Comparison of ENCODE assay signal across 8 mouse cellular contexts in the genomic region with DNA sequence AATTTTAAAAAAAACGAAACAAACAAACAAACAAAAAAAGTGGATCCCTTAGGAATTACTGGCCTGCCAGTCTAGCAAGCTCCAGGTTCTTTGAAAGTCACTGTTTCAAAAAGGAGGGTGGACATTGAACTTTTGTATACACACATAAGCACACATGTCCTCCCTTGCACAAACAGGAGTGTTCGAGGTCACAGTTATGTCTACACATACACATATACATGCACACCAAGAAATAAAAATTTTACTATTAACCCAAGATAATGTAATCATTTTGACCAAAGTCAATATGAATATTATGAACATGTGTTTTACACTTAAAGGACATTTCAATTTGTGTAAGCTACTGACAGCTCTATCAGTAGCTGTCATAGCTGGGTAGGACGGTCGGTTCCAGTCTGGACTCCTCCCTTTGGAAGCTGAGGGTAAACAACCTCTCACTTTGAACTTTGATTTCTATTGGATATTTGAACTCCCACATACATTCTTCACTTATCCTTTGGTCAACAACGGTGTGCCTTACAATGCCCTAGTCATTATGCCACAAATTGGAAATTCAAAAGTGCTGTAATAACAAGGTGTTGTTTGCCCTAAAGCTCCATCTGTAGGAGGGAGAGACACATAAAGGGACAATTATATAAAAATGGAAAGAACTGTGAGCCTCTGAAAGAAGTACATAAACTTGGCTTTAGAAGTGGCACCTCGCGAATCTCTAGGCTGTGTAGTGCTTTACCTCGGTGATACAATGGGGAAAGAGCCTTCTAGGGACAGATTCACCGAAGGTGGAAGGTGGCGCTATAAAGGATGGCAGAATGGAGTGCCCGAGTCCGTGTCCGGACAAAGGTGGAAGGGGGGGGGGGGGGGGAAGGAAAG. TPM values are rescaled to one million over a fixed set of nuclear protein-coding genes. Genes with fewer than 3 reads are reported as not detected.
DNase-seq lines count a peak whose midpoint lies in the region; ATAC-seq and TF ChIP-seq lines count a peak whose summit lies in the region.

No protein-coding gene starts in this region.

- peaks cover 11% of the 10 kb centered on the region for H3K36me3 ChIP-seq in ES-Bruce4 (ENCODE audit: control insufficient read depth, insufficient read depth, low read length, poor library complexity, severe bottlenecking)
- peaks cover 2% of the 10 kb centered on the region; the same call in 1 of the 2 replicates for H3K36me3 ChIP-seq in hindbrain, embryonic 15.5 days

- no peak overlapping the region for H3K27ac ChIP-seq in ES-Bruce4 (ENCODE audit: insufficient read depth, low read length)
- H3K27ac ChIP-seq in hindbrain, embryonic 15.5 days (replicated peaks) = peak overlapping the region; percentile 94

- H3K4me3 ChIP-seq in ES-Bruce4 (ENCODE audit: low read depth, low read length) = no peak overlapping the region
- H3K4me3 ChIP-seq in hindbrain, embryonic 15.5 days = peak overlapping the region; percentile 99

- no peak for TF ChIP-seq CTCF in ES-Bruce4 (IDR thresholded peaks at IDR 0.05; ENCODE audit: low read depth, low read length)

- peak; percentile 59 for DNase-seq in cerebellum, adult 9-10 months
- DNase-seq in cerebellum, adult 9-11 months = no peak
- DNase-seq in mesoderm, embryonic 11.5 days (ENCODE audit: low read depth, low spot score) = peak; percentile 8
- DNase-seq in thymus, postnatal 0 days (ENCODE audit: low spot score) = no peak
- no peak for DNase-seq in adrenal gland, adult 2 months
- no peak for DNase-seq in right cerebral cortex, postnatal 14 days

- peak overlapping the region; percentile 87 for H3K4me2 ChIP-seq in hindbrain, embryonic 15.5 days

- no peak for ATAC-seq in hindbrain, embryonic 15.5 days (ENCODE audit: low FRiP score, low read depth)

- H3K9ac ChIP-seq in ES-Bruce4 (ENCODE audit: low read depth, poor library complexity, severe bottlenecking) = peak overlapping the region; percentile 84
- H3K9ac ChIP-seq in hindbrain, embryonic 15.5 days = no peak overlapping the region

- H3K9me3 ChIP-seq in ES-Bruce4 (replicated peaks; ENCODE audit: control insufficient read depth, insufficient read depth, low read length, poor library complexity, severe bottlenecking) = no peaks in the 10 kb centered on the region
- H3K9me3 ChIP-seq in hindbrain, embryonic 15.5 days = no peaks in the 10 kb centered on the region

- TF ChIP-seq POLR2A in ES-Bruce4 (IDR thresholded peaks at IDR 0.05; ENCODE audit: insufficient read depth, low read length) = no peak

- WGBS in hindbrain, embryonic 15.5 days = 34% methylated on average over 13 of the region's 13 CpGs

- TF ChIP-seq EP300 in ES-Bruce4 (IDR thresholded peaks at IDR 0.05; ENCODE audit: insufficient read depth, low read depth, low read length) = no peak

- no peaks in the 10 kb centered on the region for H3K27me3 ChIP-seq in ES-Bruce4 (ENCODE audit: control insufficient read depth, insufficient read depth, low read length, poor library complexity, severe bottlenecking)
- H3K27me3 ChIP-seq in hindbrain, embryonic 15.5 days = no peaks in the 10 kb centered on the region

- no peaks in the 10 kb centered on the region for H3K4me1 ChIP-seq in ES-Bruce4 (ENCODE audit: control insufficient read depth, insufficient read depth, low read length)
- H3K4me1 ChIP-seq in hindbrain, embryonic 15.5 days (replicated peaks) = peaks cover 39% of the 10 kb centered on the region

RNA-seq across cellular contexts. Expression of gene Dhcr24, which starts 1.3 kb away (rescaled TPM):
- 77.5 and 85.2 TPM in 2 replicates for polyA plus RNA-seq in ES-Bruce4 (2011; ENCODE audit: insufficient read depth, insufficient read length, low read depth, missing spikeins)
- 5.2 and 7.1 TPM in 2 replicates for polyA plus RNA-seq in hindbrain, embryonic 15.5 days (2015; fragmentation: Nextera tagmentation; extraction: Ambion mirVana)
- polyA plus RNA-seq in thymus, postnatal 0 days (2015; fragmentation: Nextera tagmentation; extraction: Ambion mirVana) = 7.2 and 7.8 TPM in 2 replicates
- total RNA-seq in adrenal gland, adult 2 months (2021) = 100 to 1,000 TPM in 1 of 2 experiments, 10 to 100 TPM in 1; 86.6 to 366 TPM
- 253 and 508 TPM in 2 replicates for polyA plus RNA-seq in adrenal gland, adult 2 months (2012; rRNA removed)

RNA-seq across cellular contexts. Expression of gene Lexm, which starts 57.5 kb away (rescaled TPM):
- 1.3 and 2.0 TPM in 2 replicates for polyA plus RNA-seq in ES-Bruce4 (2011; ENCODE audit: insufficient read depth, insufficient read length, low read depth, missing spikeins)
- polyA plus RNA-seq in hindbrain, embryonic 15.5 days (2015; fragmentation: Nextera tagmentation; extraction: Ambion mirVana) = not detected in 2 replicates
- 0.15 TPM in 1 of 2 replicates, not detected in the other for polyA plus RNA-seq in thymus, postnatal 0 days (2015; fragmentation: Nextera tagmentation; extraction: Ambion mirVana)
- total RNA-seq in adrenal gland, adult 2 months (2021) = not detected
- polyA plus RNA-seq in adrenal gland, adult 2 months (2012; rRNA removed) = not detected in 2 replicates

Comparison
In these comparisons a context has a peak if more than half of its experiments do, and no peak if none do; other contexts are left out.
1. DNase-seq: peak in cerebellum, adult 9-10 months (single experiment) and mesoderm, embryonic 11.5 days (single experiment); none in cerebellum, adult 9-11 months (single experiment), thymus, postnatal 0 days (single experiment), adrenal gland, adult 2 months (single experiment) and right cerebral cortex, postnatal 14 days (single experiment).